Mouse (Mus musculus) intestine, embryonic 16.5 days (tissue): ENCODE measurements at regions not wholly inside any gene's neighbourhood (a gene's known extent, or its start where the extent isn't known, plus 50 kb on each side); places are given as distances from the start of the nearest gene placed in this dataset.

ENCODE experiments used
- ATAC-seq: fragments of 200-750 bp; cut with Nextera tagmentation; 2 replicates; pipeline ENCODE4 v1.8.0; 2017; ENCODE audit warnings: moderate TSS enrichment, moderate library complexity
- H3K27ac ChIP-seq: fragments of 300-500 bp; sonication (generic); 2 replicates; pipeline ENCODE4 v1.5.1; 2014; ENCODE audit warnings: mild to moderate bottlenecking, low read length
- H3K27me3 ChIP-seq: fragments of 300-500 bp; sonication (generic); replicated peaks from 2 replicates; pipeline ENCODE4 v1.6.1; 2014; ENCODE audit warnings: low read length, control low read depth, mixed read lengths; ENCODE audit not compliant: control insufficient read depth, insufficient read depth
- H3K36me3 ChIP-seq: fragments of 300-500 bp; sonication (generic); 2 replicates; pipeline ENCODE4 v1.6.1; 2014; ENCODE audit warnings: low read length, control low read depth; ENCODE audit not compliant: control insufficient read depth, insufficient read depth
- H3K4me1 ChIP-seq: fragments of 300-500 bp; sonication (generic); 2 replicates; pipeline ENCODE4 v1.6.1; 2014; ENCODE audit warnings: low read length, control low read depth, mixed read lengths; ENCODE audit not compliant: control insufficient read depth, insufficient read depth
- H3K4me2 ChIP-seq: fragments of 300-500 bp; sonication (generic); 2 replicates; pipeline ENCODE4 v1.6.1; 2014; ENCODE audit warnings: low read depth, low read length, control low read depth
- H3K4me3 ChIP-seq: fragments of 300-500 bp; sonication (generic); 2 replicates; pipeline ENCODE4 v1.5.1; 2014; ENCODE audit warnings: mild to moderate bottlenecking, low read length
- H3K9ac ChIP-seq: fragments of 300-500 bp; sonication (generic); 2 replicates; pipeline ENCODE4 v1.6.1; 2014; ENCODE audit warnings: low read depth, low read length
- H3K9me3 ChIP-seq: fragments of 300-500 bp; sonication (generic); 2 replicates; pipeline ENCODE4 v1.6.1; 2016; ENCODE audit warnings: low read length, control low read depth; ENCODE audit not compliant: control insufficient read depth
- WGBS: fragments of 180-500 bp; shearing (Covaris S2); extraction: QIAGEN DNeasy Blood & Tissue Kit; methylation state at CpG from one replicate; pipeline ENCODE4 v1.1.7; 2014; 5-methylcytosine and 5-hydroxymethylcytosine counted together

GRCm38 (mm10) chr5:43138931-43139486 lies 94.0 kb upstream of the Cpeb2 start:
- Histone ChIP-seq H3K4me2 (no peak overlapping the region), H3K27ac (no peak overlapping the region), H3K9me3 (no peaks in the 10 kb centered on the region), H3K9ac (no peak overlapping the region), H3K4me1 (no peaks in the 10 kb centered on the region), H3K36me3 (no peaks in the 10 kb centered on the region), H3K4me3 (no peak overlapping the region), H3K27me3 (no peaks in the 10 kb centered on the region)
- ATAC-seq = no peak
- 82% methylated on average over 4 of the region's 4 CpGs for WGBS

- no peaks in the 10 kb centered on the region for H3K36me3 ChIP-seq
- no peak overlapping the region for H3K9ac ChIP-seq
- no peaks in the 10 kb centered on the region for H3K4me1 ChIP-seq
- 82% methylated on average over 1 of the region's 1 CpGs for WGBS
- no peak for ATAC-seq
- H3K27ac ChIP-seq = no peak overlapping the region
- H3K4me3 ChIP-seq = no peak overlapping the region
- no peaks in the 10 kb centered on the region for H3K9me3 ChIP-seq
- no peak overlapping the region for H3K4me2 ChIP-seq
- H3K27me3 ChIP-seq = no peaks in the 10 kb centered on the region
These were observed 93.2 kb upstream of the Cpeb2 start for GRCm38 (mm10) chr5:43139813-43140212.

GRCm38 (mm10) chr5:43145939-43146338 lies 87.0 kb upstream of the Cpeb2 start:
- no peak overlapping the region for H3K27ac ChIP-seq
- 87% methylated on average over 6 of the region's 6 CpGs for WGBS
- no peaks in the 10 kb centered on the region for H3K36me3 ChIP-seq
- no peak for ATAC-seq
- no peak overlapping the region for H3K9ac ChIP-seq
- no peaks in the 10 kb centered on the region for H3K27me3 ChIP-seq
- H3K4me3 ChIP-seq = no peak overlapping the region
- no peak overlapping the region for H3K4me2 ChIP-seq
- no peaks in the 10 kb centered on the region for H3K9me3 ChIP-seq
- H3K4me1 ChIP-seq = no peaks in the 10 kb centered on the region

GRCm38 (mm10) chr5:43146928-43147327 lies 86.0 kb upstream of the Cpeb2 start:
- Histone ChIP-seq H3K9ac (no peak overlapping the region), H3K4me1 (no peaks in the 10 kb centered on the region), H3K27me3 (no peaks in the 10 kb centered on the region), H3K4me3 (no peak overlapping the region), H3K4me2 (no peak overlapping the region), H3K9me3 (no peaks in the 10 kb centered on the region), H3K36me3 (no peaks in the 10 kb centered on the region), H3K27ac (no peak overlapping the region)
- ATAC-seq = no peak
- 92% methylated on average over 2 of the region's 2 CpGs for WGBS

GRCm38 (mm10) chr5:43148486-43148885 lies 84.5 kb upstream of the Cpeb2 start:
- no peak for ATAC-seq
- H3K9ac ChIP-seq = no peak overlapping the region
- no peaks in the 10 kb centered on the region for H3K4me1 ChIP-seq
- H3K27me3 ChIP-seq = no peaks in the 10 kb centered on the region
- WGBS = 37% methylated on average over 9 of the region's 9 CpGs
- H3K9me3 ChIP-seq = no peaks in the 10 kb centered on the region
- H3K4me3 ChIP-seq = no peak overlapping the region
- no peak overlapping the region for H3K27ac ChIP-seq
- H3K36me3 ChIP-seq = no peaks in the 10 kb centered on the region
- no peak overlapping the region for H3K4me2 ChIP-seq

- no peak overlapping the region for H3K4me2 ChIP-seq
- H3K27ac ChIP-seq = no peak overlapping the region
- no peaks in the 10 kb centered on the region for H3K27me3 ChIP-seq
- H3K9me3 ChIP-seq = no peaks in the 10 kb centered on the region
- no peak overlapping the region for H3K4me3 ChIP-seq
- 33% methylated on average over 4 of the region's 4 CpGs for WGBS
- H3K4me1 ChIP-seq = no peaks in the 10 kb centered on the region
- no peaks in the 10 kb centered on the region for H3K36me3 ChIP-seq
- H3K9ac ChIP-seq = no peak overlapping the region
- no peak; the same call in 1 of the 2 replicates for ATAC-seq
These were observed 83.4 kb upstream of the Cpeb2 start for GRCm38 (mm10) chr5:43149559-43149958.

- Histone ChIP-seq H3K4me3 (no peak overlapping the region), H3K4me2 (no peak overlapping the region), H3K36me3 (no peaks in the 10 kb centered on the region), H3K27me3 (no peaks in the 10 kb centered on the region), H3K9me3 (no peaks in the 10 kb centered on the region), H3K9ac (no peak overlapping the region), H3K4me1 (no peaks in the 10 kb centered on the region), H3K27ac (no peak overlapping the region)
- no peak for ATAC-seq
- 78% methylated on average over 3 of the region's 3 CpGs for WGBS
These were observed 81.7 kb upstream of the Cpeb2 start for GRCm38 (mm10) chr5:43151099-43151774.

- H3K9ac ChIP-seq = no peak overlapping the region
- no peak for ATAC-seq
- no peaks in the 10 kb centered on the region for H3K27me3 ChIP-seq
- 50% methylated on average over 8 of the region's 8 CpGs for WGBS
- no peaks in the 10 kb centered on the region for H3K36me3 ChIP-seq
- no peak overlapping the region for H3K4me3 ChIP-seq
- H3K4me2 ChIP-seq = no peak overlapping the region
- no peaks in the 10 kb centered on the region for H3K4me1 ChIP-seq
- H3K9me3 ChIP-seq = no peaks in the 10 kb centered on the region
- no peak overlapping the region for H3K27ac ChIP-seq
These were observed 80.8 kb upstream of the Cpeb2 start for GRCm38 (mm10) chr5:43152119-43152611.

GRCm38 (mm10) chr5:43152881-43153280 lies 80.1 kb upstream of the Cpeb2 start:
- Histone ChIP-seq H3K9ac (no peak overlapping the region), H3K4me2 (no peak overlapping the region), H3K4me3 (no peak overlapping the region), H3K36me3 (no peaks in the 10 kb centered on the region), H3K27ac (no peak overlapping the region), H3K4me1 (no peaks in the 10 kb centered on the region), H3K9me3 (no peaks in the 10 kb centered on the region), H3K27me3 (no peaks in the 10 kb centered on the region)
- no peak for ATAC-seq
- WGBS = 63% methylated on average over 1 of the region's 1 CpGs

- 81% methylated on average over 3 of the region's 3 CpGs for WGBS
- H3K9ac ChIP-seq = no peak overlapping the region
- H3K4me2 ChIP-seq = no peak overlapping the region
- H3K4me1 ChIP-seq = no peaks in the 10 kb centered on the region
- no peaks in the 10 kb centered on the region for H3K27me3 ChIP-seq
- H3K4me3 ChIP-seq = no peak overlapping the region
- H3K36me3 ChIP-seq = no peaks in the 10 kb centered on the region
- no peaks in the 10 kb centered on the region for H3K9me3 ChIP-seq
- ATAC-seq = no peak
- no peak overlapping the region for H3K27ac ChIP-seq
These were observed 76.2 kb upstream of the Cpeb2 start for GRCm38 (mm10) chr5:43156771-43157170.
